Mouse (Mus musculus) lung, embryonic 14.5 days (tissue): ENCODE measurements around the gene Siva1. TPM values are rescaled to one million over a fixed set of nuclear protein-coding genes. Genes with fewer than 3 reads are reported as not detected.

Source experiments
- ATAC-seq: fragments of 200-750 bp; cut with Nextera tagmentation; 2 replicates; pipeline ENCODE4 v1.8.0; 2017; ENCODE audit warnings: mild to moderate bottlenecking, moderate TSS enrichment, moderate library complexity; ENCODE audit not compliant: insufficient read depth
- DNase-seq: peaks from one replicate; pipeline ENCODE4 v3.0.0-alpha.2; 2015
- H3K27ac ChIP-seq: fragments of 300-500 bp; sonication (generic); 2 replicates; pipeline ENCODE4 v1.5.1; 2014; ENCODE audit warnings: low read depth, mild to moderate bottlenecking, moderate library complexity
- H3K27me3 ChIP-seq: fragments of 300-500 bp; sonication (generic); 2 replicates; pipeline ENCODE4 v1.6.1; 2014; ENCODE audit warnings: low read length, control low read depth; ENCODE audit not compliant: insufficient read depth
- H3K36me3 ChIP-seq: fragments of 300-500 bp; sonication (generic); 2 replicates; pipeline ENCODE4 v1.6.1; 2014; ENCODE audit warnings: control low read depth; ENCODE audit not compliant: insufficient read depth
- H3K4me1 ChIP-seq: fragments of 300-500 bp; sonication (generic); 2 replicates; pipeline ENCODE4 v1.6.1; 2014; ENCODE audit warnings: antibody characterized with exemption, control low read depth; ENCODE audit not compliant: insufficient read depth
- H3K4me2 ChIP-seq: fragments of 300-500 bp; sonication (generic); 2 replicates; pipeline ENCODE4 v1.6.1; 2014; ENCODE audit warnings: mild to moderate bottlenecking
- H3K4me3 ChIP-seq: fragments of 300-500 bp; sonication (generic); 2 replicates; pipeline ENCODE4 v1.5.1; 2014; ENCODE audit warnings: low read depth, low read length
- H3K9ac ChIP-seq: fragments of 300-500 bp; sonication (generic); 2 replicates; pipeline ENCODE4 v1.6.1; 2014
- H3K9me3 ChIP-seq: fragments of 300-500 bp; sonication (generic); 2 replicates; pipeline ENCODE4 v1.6.1; 2016; ENCODE audit warnings: low read depth, low read length, control low read depth
- CTCF ChIP-seq: IDR thresholded peaks from 2 replicates; pipeline ENCODE4 v1.5.1; 2016; ENCODE audit warnings: antibody characterized with exemption, low read depth
- WGBS: fragments of 180-500 bp; shearing (Covaris S2); extraction: QIAGEN DNeasy Blood & Tissue Kit; methylation state at CpG from one replicate; pipeline ENCODE4 v1.1.7; 2014; 5-methylcytosine and 5-hydroxymethylcytosine counted together
- polyA plus RNA-seq: library from polyadenylated mRNA; unstranded; fragments of >200 nt; fragmentation: Nextera tagmentation; extraction: Ambion mirVana; gene quantifications from 2 replicates; pipeline ENCODE4 v1.2.1, GENCODE M21; 2014

The Siva1 gene
- polyA plus RNA-seq, 1 experiment from 2014 or later = 291 TPM

- ATAC-seq (no peak), DNase-seq (no peak)
- no peak overlapping the region for H3K4me3 ChIP-seq
- H3K9ac ChIP-seq = no peak overlapping the region
- 36% methylated on average over 5 of the region's 5 CpGs for WGBS
- peaks cover 20% of the 10 kb centered on the region; the same call in 1 of the 2 replicates for H3K4me1 ChIP-seq
- no peak for TF ChIP-seq CTCF
- H3K36me3 ChIP-seq = no peaks in the 10 kb centered on the region
- H3K4me2 ChIP-seq = no peak overlapping the region
- no peaks in the 10 kb centered on the region for H3K9me3 ChIP-seq
- H3K27me3 ChIP-seq = no peaks in the 10 kb centered on the region
- no peak overlapping the region for H3K27ac ChIP-seq
Measured at GRCm38 (mm10) chr12:112630796-112631195, 13.7 kb upstream of the Siva1 start.

- Histone ChIP-seq H3K9me3 (no peaks in the 10 kb centered on the region), H3K9ac (no peak overlapping the region), H3K4me3 (no peak overlapping the region), H3K4me1 (peaks cover 20% of the 10 kb centered on the region; the same call in 1 of the 2 replicates), H3K27ac (no peak overlapping the region), H3K27me3 (no peaks in the 10 kb centered on the region), H3K4me2 (no peak overlapping the region), H3K36me3 (no peaks in the 10 kb centered on the region)
- DNase-seq = peak; percentile 58
- 11% methylated on average over 1 of the region's 1 CpGs for WGBS
- ATAC-seq = peak; percentile 29; the same call in 1 of the 2 replicates
- no peak for TF ChIP-seq CTCF
Measured at GRCm38 (mm10) chr12:112631472-112631871, 13.0 kb upstream of the Siva1 start.

GRCm38 (mm10) chr12:112632084-112632777 lies 12.2 kb upstream of the Siva1 start:
- Histone ChIP-seq H3K4me2 (no peak overlapping the region), H3K27me3 (no peaks in the 10 kb centered on the region), H3K9me3 (no peaks in the 10 kb centered on the region), H3K27ac (no peak overlapping the region; the same call in 1 of the 2 replicates), H3K4me3 (no peak overlapping the region), H3K36me3 (no peaks in the 10 kb centered on the region), H3K9ac (no peak overlapping the region), H3K4me1 (peaks cover 20% of the 10 kb centered on the region; the same call in 1 of the 2 replicates)
- DNase-seq (no peak), ATAC-seq (no peak)
- WGBS = 49% methylated on average over 11 of the region's 11 CpGs
- no peak for TF ChIP-seq CTCF

GRCm38 (mm10) chr12:112632907-112633306 lies 11.6 kb upstream of the Siva1 start:
- no peak overlapping the region for H3K4me3 ChIP-seq
- ATAC-seq (no peak), DNase-seq (no peak)
- no peak overlapping the region for H3K9ac ChIP-seq
- H3K36me3 ChIP-seq = no peaks in the 10 kb centered on the region
- no peak overlapping the region for H3K4me2 ChIP-seq
- H3K4me1 ChIP-seq = peaks cover 20% of the 10 kb centered on the region; the same call in 1 of the 2 replicates
- 62% methylated on average over 5 of the region's 5 CpGs for WGBS
- no peak overlapping the region; the same call in 1 of the 2 replicates for H3K27ac ChIP-seq
- H3K27me3 ChIP-seq = no peaks in the 10 kb centered on the region
- TF ChIP-seq CTCF = no peak
- H3K9me3 ChIP-seq = no peaks in the 10 kb centered on the region

GRCm38 (mm10) chr12:112633686-112634085 lies 10.8 kb upstream of the Siva1 start:
- peak; percentile 35; the same call in 1 of the 2 replicates for TF ChIP-seq CTCF
- H3K9me3 ChIP-seq = no peaks in the 10 kb centered on the region
- no peak overlapping the region for H3K27ac ChIP-seq
- ATAC-seq = no peak
- no peaks in the 10 kb centered on the region for H3K36me3 ChIP-seq
- peak; percentile 27 for DNase-seq
- 44% methylated on average over 9 of the region's 9 CpGs for WGBS
- no peak overlapping the region for H3K4me2 ChIP-seq
- peaks cover 15% of the 10 kb centered on the region; the same call in 1 of the 2 replicates for H3K4me1 ChIP-seq
- H3K4me3 ChIP-seq = no peak overlapping the region
- no peak overlapping the region for H3K9ac ChIP-seq
- H3K27me3 ChIP-seq = no peaks in the 10 kb centered on the region

GRCm38 (mm10) chr12:112639526-112639925 lies 5.0 kb upstream of the Siva1 start:
- no peak overlapping the region for H3K27ac ChIP-seq
- H3K9ac ChIP-seq = no peak overlapping the region
- H3K27me3 ChIP-seq = no peaks in the 10 kb centered on the region
- H3K4me3 ChIP-seq = no peak overlapping the region
- H3K4me2 ChIP-seq = no peak overlapping the region
- 0 out of 2 replicates have a peak, but pooled peaks cover 4% of the 10 kb centered on the region for H3K4me1 ChIP-seq
- no peaks in the 10 kb centered on the region for H3K9me3 ChIP-seq
- ATAC-seq = no peak
- DNase-seq = no peak
- no peaks in the 10 kb centered on the region for H3K36me3 ChIP-seq
- TF ChIP-seq CTCF = no peak
- 85% methylated on average over 10 of the region's 10 CpGs for WGBS

- Histone ChIP-seq H3K9me3 (no peaks in the 10 kb centered on the region), H3K9ac (no peak overlapping the region; the same call in 1 of the 2 replicates), H3K36me3 (peaks cover 11% of the 10 kb centered on the region), H3K27me3 (no peaks in the 10 kb centered on the region), H3K4me2 (no peak overlapping the region), H3K4me3 (no peak overlapping the region), H3K4me1 (peaks cover 4% of the 10 kb centered on the region; the same call in 1 of the 2 replicates), H3K27ac (no peak overlapping the region)
- 85% methylated on average over 6 of the region's 6 CpGs for WGBS
- DNase-seq (no peak), ATAC-seq (no peak)
- TF ChIP-seq CTCF = no peak
Measured at GRCm38 (mm10) chr12:112643126-112643525, 1.4 kb upstream of the Siva1 start.
